Mouse (Mus musculus): ENCODE results near the gene Serpina1c. TPM values are rescaled to one million over a fixed set of nuclear protein-coding genes. Genes with fewer than 3 reads are reported as not detected.

The Serpina1c gene
- 0.89 and 1.6 TPM in 2 replicates for polyA plus RNA-seq (2012; rRNA removed)

GRCm38 (mm10) chr12:103904837-103905340 is at the start of gene Serpina1c:
Gene Serpina1c, minus strand, starts transcription at chr12:103904887.

GRCm38 (mm10) chr12:103863101-103863974 is 41.3 kb downstream of the Serpina1c start, which contains the start of gene Serpina1a:
Gene Serpina1a, minus strand, starts transcription at chr12:103863562.

Other genes starting within 250 kb of the Serpina1c start
- gene Serpina6, start 247.7 kb downstream of the Serpina1c start, polyA plus RNA-seq (2012; rRNA removed) = 19.6 and 42.2 TPM in 2 replicates
- gene Serpina16, start 228.7 kb downstream of the Serpina1c start, polyA plus RNA-seq (2012; rRNA removed) = 0.05 TPM in 1 of 2 replicates, not detected in the other
- not detected in 2 replicates for gene Serpina1f, start 209.4 kb downstream of the Serpina1c start, polyA plus RNA-seq (2012; rRNA removed)
- 1.9 and 3.2 TPM in 2 replicates for gene Serpina1d, start 131.3 kb downstream of the Serpina1c start, polyA plus RNA-seq (2012; rRNA removed)
- 18.4 and 34.2 TPM in 2 replicates for gene Serpina1b, start 74.5 kb downstream of the Serpina1c start, polyA plus RNA-seq (2012; rRNA removed)
- gene Serpina1a, start 41.3 kb downstream of the Serpina1c start, polyA plus RNA-seq (2012; rRNA removed) = 9.9 and 15.6 TPM in 2 replicates
- gene Serpina1e, start 54.1 kb upstream of the Serpina1c start, polyA plus RNA-seq (2012; rRNA removed) = 2.1 and 2.8 TPM in 2 replicates
- gene Serpina11, start 85.1 kb upstream of the Serpina1c start, polyA plus RNA-seq (2012; rRNA removed) = 0.08 and 0.10 TPM in 2 replicates
- gene Serpina9, start 108.9 kb upstream of the Serpina1c start, polyA plus RNA-seq (2012; rRNA removed) = 0.01 TPM in 1 of 2 replicates, not detected in the other
- gene Serpina12, start 139.6 kb upstream of the Serpina1c start, polyA plus RNA-seq (2012; rRNA removed) = not detected in 2 replicates
- gene Serpina5, start 196.2 kb upstream of the Serpina1c start, polyA plus RNA-seq (2012; rRNA removed) = not detected in 2 replicates
- not detected in 2 replicates for gene Serpina3a, start 207.8 kb upstream of the Serpina1c start, polyA plus RNA-seq (2012; rRNA removed)
- not detected in 2 replicates for gene Serpina3b, start 223.1 kb upstream of the Serpina1c start, polyA plus RNA-seq (2012; rRNA removed)
- gene Serpina3c, start 249.0 kb upstream of the Serpina1c start, polyA plus RNA-seq (2012; rRNA removed) = not detected in 2 replicates